Mouse (Mus musculus): ENCODE results near the gene Smlr1.

DNA sequence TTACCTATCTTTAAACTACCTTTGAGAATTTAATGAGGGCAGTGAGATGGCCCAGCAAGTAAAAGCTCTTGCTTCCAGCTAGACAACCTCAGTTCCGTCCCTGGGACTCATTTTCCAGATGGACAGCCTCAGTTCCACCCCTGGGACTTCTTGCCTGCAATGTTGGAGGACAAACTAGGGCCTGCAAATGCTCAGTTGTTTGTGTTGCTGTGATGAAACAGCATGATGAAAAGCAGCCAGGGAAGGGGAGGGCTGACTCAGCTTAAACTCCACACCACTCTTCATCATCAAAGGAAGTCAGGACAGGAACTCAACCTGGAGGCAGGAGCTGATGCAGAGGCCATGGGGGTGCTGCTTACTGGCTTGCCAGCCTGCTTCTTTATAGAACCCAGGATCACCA, 22.2 kb downstream of the Smlr1 start:
- TF ChIP-seq CTCF (IDR thresholded peaks at IDR 0.05) (no peak), EP300 (IDR thresholded peaks at IDR 0.05) (no peak)
